Mouse (Mus musculus) frontal cortex, postnatal 14 days (tissue): ENCODE measurements around the gene Zfp239.

Source experiments
- DNase-seq, 2 experiments: peaks; one replicate each; pipeline ENCODE4 v3.0.0; 2022; ENCODE audit warnings: low spot score in 2 of 2

Zfp239 gene

GRCm38 (mm10) chr6:117879408-117880115 lies 17.7 kb downstream of the Zfp239 start:
- peak; percentile 97 to 99 for DNase-seq

DNA sequence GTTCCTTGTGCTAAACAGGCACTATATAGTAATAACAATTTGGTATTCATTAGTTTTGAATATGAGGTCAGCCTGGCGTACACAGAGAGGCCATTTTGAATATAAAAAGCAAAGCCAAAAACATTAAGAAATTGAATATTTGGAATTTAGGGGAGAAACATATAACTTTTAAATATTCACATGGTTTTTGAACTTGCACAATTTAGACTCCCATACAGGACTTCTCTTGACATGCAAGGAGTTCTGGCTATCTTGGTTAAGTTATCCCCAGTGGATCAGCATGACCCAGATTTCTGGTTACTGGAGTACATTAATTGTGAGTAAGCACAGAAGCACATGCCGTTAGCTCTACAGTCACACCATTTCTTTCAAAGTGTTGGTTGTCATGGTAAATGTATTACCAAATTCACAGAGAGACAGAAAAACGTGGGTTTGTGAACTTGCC lies 18.5 kb downstream of the Zfp239 start:
- no peak for DNase-seq

GRCm38 (mm10) chr6:117881229-117881628 lies 19.3 kb downstream of the Zfp239 start:
- DNase-seq: no peak

GRCm38 (mm10) chr6:117881997-117882396 lies 20.1 kb downstream of the Zfp239 start:
- no peak for DNase-seq

- no peak for DNase-seq
These were observed 24.0 kb downstream of the Zfp239 start for GRCm38 (mm10) chr6:117885943-117886342.

DNA sequence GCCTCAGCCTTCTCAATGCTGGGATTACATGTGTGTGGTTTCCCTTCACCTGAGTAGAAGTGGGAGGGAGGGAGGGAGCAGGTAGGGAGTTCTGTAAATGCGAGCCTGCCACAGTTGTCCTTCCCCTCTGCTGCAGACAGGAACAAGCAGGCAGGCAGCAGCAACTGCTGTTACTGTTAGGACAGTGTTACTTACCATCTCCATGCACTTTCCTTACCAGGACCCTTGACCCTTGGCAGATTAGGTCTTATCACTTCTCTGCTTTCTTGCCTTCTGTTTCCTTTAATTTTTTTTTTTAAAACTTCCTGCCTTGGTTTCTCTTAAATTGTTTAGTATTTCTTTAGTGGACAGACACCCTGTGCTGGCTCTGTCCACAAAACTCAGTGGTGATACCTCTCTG lies 26.1 kb downstream of the Zfp239 start:
- no peak for DNase-seq

- no peak for DNase-seq
These were observed 26.8 kb downstream of the Zfp239 start for GRCm38 (mm10) chr6:117888642-117889096.

GRCm38 (mm10) chr6:117890257-117890656 lies 28.4 kb downstream of the Zfp239 start:
- no peak for DNase-seq

DNA sequence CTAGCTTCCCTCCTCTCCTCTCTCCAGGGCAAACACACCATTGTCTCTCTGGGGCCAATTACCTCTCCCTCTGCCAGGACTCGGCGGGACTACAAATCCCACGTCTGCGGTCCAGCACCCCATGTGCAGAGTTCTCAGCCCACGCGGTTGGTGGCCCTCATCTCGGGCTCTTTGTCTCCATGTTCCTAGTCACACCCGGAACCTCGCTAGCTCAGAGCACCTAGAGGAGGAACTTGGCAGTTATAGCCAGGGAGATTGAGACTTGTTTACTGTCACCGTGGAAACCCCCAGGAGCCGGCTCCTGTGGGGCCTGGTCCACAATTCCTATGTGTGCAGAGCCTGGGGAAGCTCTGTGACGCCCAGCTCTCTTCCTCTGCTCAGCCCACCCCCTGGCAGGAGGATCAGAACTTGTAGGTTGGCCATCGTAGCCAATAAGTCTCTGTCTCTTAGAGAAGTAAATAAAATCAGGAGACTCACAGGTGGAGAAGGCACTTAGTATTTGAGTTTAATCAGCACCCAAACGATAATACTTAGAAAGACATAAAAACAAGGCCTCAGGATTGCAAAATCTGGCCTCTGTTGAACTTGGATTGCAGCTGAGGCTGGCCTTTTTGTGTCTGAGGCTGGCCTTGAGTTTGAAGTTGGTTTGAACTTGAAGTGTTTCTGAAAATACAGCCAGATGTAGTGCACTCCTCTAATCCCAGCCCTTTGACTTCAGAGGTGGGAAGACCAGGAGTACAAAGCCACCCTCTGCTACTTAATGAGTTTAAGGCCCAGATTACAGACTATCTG lies 29.7 kb downstream of the Zfp239 start:
- DNase-seq: no peak

DNA sequence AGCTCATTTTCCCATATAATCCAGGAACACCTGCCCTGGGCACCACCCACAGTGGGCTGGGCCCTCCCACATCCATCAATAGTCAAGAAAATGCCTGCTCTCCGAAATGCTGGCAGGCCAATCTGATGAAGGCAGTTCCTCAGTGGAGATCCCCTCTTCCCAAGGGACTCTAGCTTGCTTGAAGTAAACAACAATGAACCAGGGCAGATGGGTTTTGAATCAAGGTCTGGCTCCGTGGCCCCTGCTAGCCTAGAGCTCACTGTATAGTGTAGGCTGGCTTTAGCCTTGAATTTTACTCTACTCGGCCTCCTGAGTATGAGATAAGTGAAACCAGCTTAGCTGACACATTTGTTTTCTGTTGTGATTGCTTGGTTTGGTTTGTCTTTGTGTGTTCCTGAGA lies 30.5 kb downstream of the Zfp239 start:
- no peak for DNase-seq

DNA sequence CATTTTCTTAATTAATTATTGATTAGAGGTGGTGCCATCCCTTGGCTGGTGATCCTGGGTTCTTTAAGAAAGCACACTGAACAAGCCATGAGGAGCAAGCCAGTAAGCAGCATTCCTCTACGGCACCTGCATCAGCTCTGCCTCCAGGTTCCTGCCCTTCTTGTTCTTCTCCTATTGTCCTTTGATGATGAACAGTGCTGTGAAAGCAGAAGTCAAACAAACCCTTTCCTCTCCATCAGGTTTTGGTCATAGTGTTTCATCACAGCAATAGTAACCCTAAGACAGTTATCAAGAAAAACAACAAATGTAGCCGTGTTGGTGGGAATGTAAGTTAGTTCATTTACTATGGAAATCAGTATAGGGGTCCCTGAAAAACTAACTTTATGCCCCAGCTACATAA lies 31.5 kb downstream of the Zfp239 start:
- DNase-seq: no peak

DNA sequence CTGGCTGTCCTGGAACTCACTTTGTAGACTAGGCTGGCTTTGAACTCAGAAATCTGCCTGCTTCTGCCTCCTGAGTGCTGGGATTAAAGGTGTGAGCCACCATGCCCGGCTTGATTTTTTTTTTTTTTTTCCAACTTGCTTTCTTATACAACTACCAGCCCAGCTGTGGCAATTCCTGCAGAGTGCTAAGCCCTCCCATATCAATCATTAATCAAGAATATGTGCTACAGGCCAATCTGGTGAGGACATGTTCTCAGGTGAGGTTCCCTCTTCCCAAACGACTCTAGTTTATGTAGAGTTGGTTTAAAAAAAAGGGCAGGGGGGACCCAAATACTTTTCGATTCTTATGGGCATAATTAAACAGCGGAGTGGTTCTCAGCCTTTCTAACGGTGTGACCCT lies 35.9 kb downstream of the Zfp239 start:
- DNase-seq: no peak

- DNase-seq: no peak
These were observed 38.5 kb downstream of the Zfp239 start, which contains the start of gene Hnrnpf for GRCm38 (mm10) chr6:117900126-117901080. TSS of gene Hnrnpf (plus strand) at chr6:117900324.

- DNase-seq: no peak
These were observed 39.9 kb downstream of the Zfp239 start for GRCm38 (mm10) chr6:117901510-117902402.

- DNase-seq: no peak
These were observed 40.7 kb downstream of the Zfp239 start for GRCm38 (mm10) chr6:117902556-117902955.

DNA sequence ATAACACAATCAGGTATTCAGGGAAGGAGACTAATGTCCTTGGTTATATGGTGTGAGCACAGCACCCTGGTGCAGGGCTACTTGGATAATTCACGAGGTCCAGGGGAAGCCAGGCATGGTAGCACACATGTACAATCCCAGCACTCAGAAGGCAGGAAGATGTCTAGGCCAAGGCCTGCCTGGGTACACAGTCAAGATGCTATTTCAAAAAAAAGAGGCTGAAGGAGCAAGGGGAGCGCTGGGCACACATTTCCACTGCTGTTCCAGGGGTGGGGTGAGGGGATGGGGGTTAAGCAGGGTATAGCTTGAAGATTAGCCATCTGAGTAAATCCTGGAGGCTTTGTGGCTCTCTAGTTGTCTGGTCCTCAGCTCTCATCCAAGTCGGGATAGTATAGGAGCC lies 41.9 kb downstream of the Zfp239 start:
- DNase-seq: no peak

- DNase-seq: no peak
These were observed 43.5 kb downstream of the Zfp239 start for GRCm38 (mm10) chr6:117905260-117905930.

- peak; percentile 49 to 51 for DNase-seq
These were observed 44.2 kb downstream of the Zfp239 start for GRCm38 (mm10) chr6:117906015-117906531.

DNA sequence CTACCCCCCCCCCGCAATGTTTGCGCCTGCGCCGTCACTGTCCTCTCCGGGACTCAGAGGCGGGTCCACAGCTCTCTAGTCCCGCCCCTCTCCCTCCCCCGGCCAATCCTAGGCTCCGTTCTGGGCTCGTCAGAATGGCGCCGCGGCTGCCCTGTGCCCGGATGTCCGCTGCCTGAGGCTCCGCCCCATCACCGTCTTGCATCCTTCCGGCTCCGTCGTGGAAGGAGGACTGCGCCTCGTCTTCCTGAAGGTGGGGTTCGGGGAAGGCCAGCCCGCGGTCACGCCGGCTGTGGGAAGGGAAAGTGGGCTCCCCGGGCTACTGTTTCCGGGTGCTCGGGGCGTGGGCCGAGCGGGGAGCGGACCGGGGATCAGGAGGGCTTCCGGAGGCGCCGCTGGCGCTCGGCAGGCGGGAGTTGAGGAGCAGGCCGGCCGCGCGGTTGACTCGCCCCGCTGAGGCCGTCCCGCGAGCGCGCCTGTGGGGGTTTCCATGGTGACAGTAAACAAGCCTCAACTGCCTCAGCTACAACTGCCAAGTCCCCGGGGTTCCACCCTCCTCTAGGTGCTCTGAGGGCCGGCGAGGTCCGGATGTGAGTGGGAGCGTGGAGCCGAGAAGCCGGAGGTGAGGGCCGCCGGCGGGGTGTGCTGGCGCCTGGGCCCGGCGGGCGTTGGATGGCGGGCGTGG lies 44.8 kb downstream of the Zfp239 start:
- DNase-seq: peak; percentile 96 to 97
